Mouse (Mus musculus) neutrophil, adult 59 days (primary cell): ENCODE measurements around the gene Adam26b. TPM values are rescaled to one million over a fixed set of nuclear protein-coding genes. Genes with fewer than 3 reads are reported as not detected.

ENCODE experiments used
- total RNA-seq, 2 experiments: library from RNA; stranded (reverse); gene quantifications; 1 replicate in 1 of 2; 2 replicates in 1 of 2; pipeline ENCODE4 v1.2.4; 2023

Adam26b gene
- total RNA-seq, result not detected

GRCm38 (mm10) chr8:43528006-43528405, at the start of gene Adam26b:
Gene Adam26b, minus strand, starts transcription at chr8:43528106.

DNA sequence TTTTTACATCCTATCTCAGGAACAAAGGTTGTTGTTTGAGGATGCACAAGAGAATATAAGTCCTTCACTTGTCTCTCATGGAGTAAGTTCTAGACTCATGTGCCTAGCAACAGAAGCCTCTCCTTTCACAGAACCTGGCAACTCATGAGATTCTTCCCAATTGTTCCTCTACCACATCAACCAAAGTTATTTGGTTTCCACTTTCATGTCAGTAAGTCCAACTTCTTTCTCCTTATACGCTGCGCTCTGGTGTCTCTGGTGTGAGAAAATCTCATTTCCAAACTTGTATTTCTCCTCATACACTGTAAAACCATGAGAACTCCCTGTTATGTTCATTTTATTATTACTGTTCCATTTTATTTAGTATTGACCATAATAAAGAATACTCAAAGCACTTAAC, 48.7 kb upstream of the Adam26b start, which contains the start of gene Adam26a:
Gene Adam26a, minus strand, starts transcription at position 101 of the 400 bp plus-strand sequence.

Other genes starting within 250 kb of the Adam26b start
- gene Zfp42, start 221.1 kb downstream of the Adam26b start, total RNA-seq, result not detected
- not detected for gene Adam26a, start 48.6 kb upstream of the Adam26b start, total RNA-seq
- not detected for gene Gm5346, start 99.2 kb upstream of the Adam26b start, total RNA-seq
- not detected for gene Adam34, start 181.9 kb upstream of the Adam26b start, total RNA-seq